Mouse (Mus musculus): ENCODE measurements around the gene Cytl1. TPM values are rescaled to one million over a fixed set of nuclear protein-coding genes. Genes with fewer than 3 reads are reported as not detected.

Cytl1 gene
- polyA plus RNA-seq, 1 experiment from 2014 or later = not detected

GRCm38 (mm10) chr5:37709257-37709904 is 25.9 kb upstream of the Cytl1 start:
- WGBS = 37% methylated on average over 5 of the region's 5 CpGs
- Histone ChIP-seq H3K9me3 (ENCODE audit: control insufficient read depth) (no peaks in the 10 kb centered on the region), H3K4me1 (replicated peaks; ENCODE audit: control insufficient read depth, insufficient read depth, low read length) (no peaks in the 10 kb centered on the region), H3K27ac (ENCODE audit: low read depth, low read length) (no peak overlapping the region), H3K27me3 (replicated peaks; ENCODE audit: control insufficient read depth, insufficient read depth, low read length) (no peaks in the 10 kb centered on the region), H3K4me2 (replicated peaks; ENCODE audit: low read depth) (no peak overlapping the region), H3K9ac (ENCODE audit: low read depth, low read length) (no peak overlapping the region), H3K4me3 (ENCODE audit: low read depth, low read length) (no peak overlapping the region), H3K36me3 (ENCODE audit: control insufficient read depth, insufficient read depth) (no peaks in the 10 kb centered on the region)
- TF ChIP-seq CTCF (IDR thresholded peaks at IDR 0.05; ENCODE audit: low read depth) = peak; percentile 28; the same call in 1 of the 2 replicates
- no peak; the same call in 1 of the 2 replicates for ATAC-seq

- H3K9me3 ChIP-seq (ENCODE audit: control insufficient read depth) = no peaks in the 10 kb centered on the region
- no peaks in the 10 kb centered on the region for H3K4me1 ChIP-seq (replicated peaks; ENCODE audit: control insufficient read depth, insufficient read depth, low read length)
- H3K9ac ChIP-seq (ENCODE audit: low read depth, low read length) = no peak within 1 kb of the TSS
- no peaks in the 10 kb centered on the region for H3K36me3 ChIP-seq (ENCODE audit: control insufficient read depth, insufficient read depth)
- WGBS = 2% methylated on average over 40 of the region's 40 CpGs
- ATAC-seq = peak; percentile 25; the same call in 1 of the 2 replicates
- H3K4me2 ChIP-seq (replicated peaks; ENCODE audit: low read depth) = peak within 1 kb of the TSS; percentile 60
- peaks cover 16% of the 10 kb centered on the region for H3K27me3 ChIP-seq (replicated peaks; ENCODE audit: control insufficient read depth, insufficient read depth, low read length)
- TF ChIP-seq CTCF (IDR thresholded peaks at IDR 0.05; ENCODE audit: low read depth) = no peak
- H3K27ac ChIP-seq (ENCODE audit: low read depth, low read length) = no peak within 1 kb of the TSS
- peak within 1 kb of the TSS; percentile 28 for H3K4me3 ChIP-seq (ENCODE audit: low read depth, low read length)
Measured at GRCm38 (mm10) chr5:37716505-37717372, 18.6 kb upstream of the Cytl1 start, which contains the start of gene Stk32b. Gene Stk32b, minus strand, starts transcription at chr5:37717171.

- H3K4me2 ChIP-seq (replicated peaks; ENCODE audit: low read depth) = peak overlapping the region; percentile 60
- WGBS = under 1% methylated on average over 13 of the region's 14 CpGs
- H3K4me1 ChIP-seq (replicated peaks; ENCODE audit: control insufficient read depth, insufficient read depth, low read length) = no peaks in the 10 kb centered on the region
- ATAC-seq = 0 out of 2 replicates have a peak, but pooled peaks have one; percentile 41
- no peak overlapping the region for H3K27ac ChIP-seq (ENCODE audit: low read depth, low read length)
- H3K9me3 ChIP-seq (ENCODE audit: control insufficient read depth) = no peaks in the 10 kb centered on the region
- peak overlapping the region; percentile 28 for H3K4me3 ChIP-seq (ENCODE audit: low read depth, low read length)
- peak; percentile 77 for TF ChIP-seq CTCF (IDR thresholded peaks at IDR 0.05; ENCODE audit: low read depth)
- H3K36me3 ChIP-seq (ENCODE audit: control insufficient read depth, insufficient read depth) = no peaks in the 10 kb centered on the region
- peaks cover 16% of the 10 kb centered on the region for H3K27me3 ChIP-seq (replicated peaks; ENCODE audit: control insufficient read depth, insufficient read depth, low read length)
- no peak overlapping the region for H3K9ac ChIP-seq (ENCODE audit: low read depth, low read length)
Measured at GRCm38 (mm10) chr5:37717384-37717963, 17.8 kb upstream of the Cytl1 start.

- H3K27me3 ChIP-seq (replicated peaks; ENCODE audit: control insufficient read depth, insufficient read depth, low read length) = peaks cover 16% of the 10 kb centered on the region
- ATAC-seq = no peak
Measured at GRCm38 (mm10) chr5:37720670-37721069, 14.6 kb upstream of the Cytl1 start.

GRCm38 (mm10) chr5:37725220-37725886 is 10.0 kb upstream of the Cytl1 start:
- no peaks in the 10 kb centered on the region for H3K9me3 ChIP-seq (ENCODE audit: control insufficient read depth)
- H3K9ac ChIP-seq (ENCODE audit: low read depth, low read length) = no peak overlapping the region
- WGBS = 70% methylated on average over 4 of the region's 4 CpGs
- H3K4me3 ChIP-seq (ENCODE audit: low read depth, low read length) = no peak overlapping the region
- no peaks in the 10 kb centered on the region for H3K27me3 ChIP-seq (replicated peaks; ENCODE audit: control insufficient read depth, insufficient read depth, low read length)
- no peaks in the 10 kb centered on the region for H3K4me1 ChIP-seq (replicated peaks; ENCODE audit: control insufficient read depth, insufficient read depth, low read length)
- H3K27ac ChIP-seq (ENCODE audit: low read depth, low read length) = no peak overlapping the region
- ATAC-seq = no peak
- no peak overlapping the region for H3K4me2 ChIP-seq (replicated peaks; ENCODE audit: low read depth)
- no peaks in the 10 kb centered on the region for H3K36me3 ChIP-seq (ENCODE audit: control insufficient read depth, insufficient read depth)
- TF ChIP-seq CTCF (IDR thresholded peaks at IDR 0.05; ENCODE audit: low read depth) = no peak

More at GRCm38 (mm10) chr5:37720670-37721069, 14.6 kb upstream of the Cytl1 start:
- TF ChIP-seq CTCF (IDR thresholded peaks at IDR 0.05; ENCODE audit: low read depth) = no peak
- Histone ChIP-seq H3K4me1 (replicated peaks; ENCODE audit: control insufficient read depth, insufficient read depth, low read length) (no peaks in the 10 kb centered on the region), H3K36me3 (ENCODE audit: control insufficient read depth, insufficient read depth) (no peaks in the 10 kb centered on the region), H3K9me3 (ENCODE audit: control insufficient read depth) (no peaks in the 10 kb centered on the region), H3K4me3 (ENCODE audit: low read depth, low read length) (no peak overlapping the region), H3K4me2 (replicated peaks; ENCODE audit: low read depth) (no peak overlapping the region), H3K9ac (ENCODE audit: low read depth, low read length) (no peak overlapping the region), H3K27ac (ENCODE audit: low read depth, low read length) (no peak overlapping the region)
- 23% methylated on average over 6 of the region's 6 CpGs for WGBS

Measured in intestine, postnatal 0 days (tissue).